Mouse (Mus musculus) lung, postnatal 4 days (tissue): ENCODE data around the gene Cdc42se1.

Experiments used
- DNase-seq, 2 experiments: peaks; one replicate each; pipeline ENCODE4 v3.0.0; 2021

Gene Cdc42se1

DNA sequence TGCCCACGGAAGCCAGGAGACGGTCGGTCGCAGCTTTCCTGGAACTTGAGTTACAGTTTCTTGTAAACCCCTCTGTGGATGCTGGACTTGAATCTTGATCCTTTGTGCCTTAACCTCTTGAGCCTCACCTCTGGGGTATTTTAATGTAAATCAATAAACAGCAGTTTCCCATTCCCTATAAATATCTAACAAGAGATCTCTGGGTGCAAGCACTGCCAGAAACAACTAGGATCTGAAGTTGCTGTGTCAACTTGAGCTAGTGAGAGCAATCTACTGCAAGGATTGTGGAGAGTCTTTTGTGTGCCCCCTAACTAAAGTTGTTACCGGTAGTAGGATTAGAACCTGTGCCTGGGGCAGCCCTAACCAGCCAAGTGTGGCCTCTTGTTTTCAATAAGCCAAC lies 56.9 kb downstream of the Cdc42se1 start:
- DNase-seq = no peak
